Mouse (Mus musculus) olfactory bulb, adult 2 months (tissue): ENCODE results near the gene Slc25a29. TPM values are rescaled to one million over a fixed set of nuclear protein-coding genes. Genes with fewer than 3 reads are reported as not detected.

Experiments used
- H3K27ac ChIP-seq: fragments of 200-500 bp; 2 replicates; pipeline ENCODE4 v1.5.1; 2012; ENCODE audit warnings: low read depth, low read length; ENCODE audit not compliant: insufficient read depth
- H3K4me1 ChIP-seq: fragments of 200-500 bp; 2 replicates; pipeline ENCODE4 v1.6.1; 2012; ENCODE audit warnings: low read length; ENCODE audit not compliant: control insufficient read depth, insufficient read depth
- H3K4me3 ChIP-seq: fragments of 200-500 bp; 2 replicates; pipeline ENCODE4 v1.5.1; 2012; ENCODE audit warnings: mild to moderate bottlenecking, low read depth, low read length, moderate library complexity; ENCODE audit not compliant: insufficient read depth
- CTCF ChIP-seq: fragments of 200-500 bp; IDR thresholded peaks from 2 replicates; pipeline ENCODE4 v1.5.1; 2012; ENCODE audit warnings: low read depth, mild to moderate bottlenecking, low read length, moderate library complexity; ENCODE audit not compliant: insufficient read depth
- POLR2A ChIP-seq: fragments of 200-500 bp; IDR thresholded peaks from 2 replicates; pipeline ENCODE4 v1.6.1; 2012; ENCODE audit warnings: mild to moderate bottlenecking, low read depth, low read length, moderate library complexity; ENCODE audit not compliant: insufficient read depth
- WGBS: fragments of 180-500 bp; shearing (Covaris S2); methylation state at CpG from one replicate; pipeline ENCODE4 v1.1.7; 2018; 5-methylcytosine and 5-hydroxymethylcytosine counted together
- polyA plus RNA-seq: library from polyadenylated mRNA; stranded (reverse); fragments of >200 nt; gene quantifications from 2 replicates; pipeline ENCODE4 v1.2.4, GENCODE M21; 2012; ENCODE audit warnings: low replicate concordance; ENCODE audit not compliant: missing spikeins, insufficient read depth, insufficient read length

The Slc25a29 gene
- polyA plus RNA-seq, 1 experiment: not detected

- WGBS: 76% methylated on average over 6 of the region's 6 CpGs
- Histone ChIP-seq H3K27ac (no peak overlapping the region), H3K4me3 (no peak overlapping the region), H3K4me1 (peaks cover 25% of the 10 kb centered on the region)
- no peak for TF ChIP-seq POLR2A
- no peak for TF ChIP-seq CTCF
Observed at GRCm38 (mm10) chr12:108841181-108841580, 5.5 kb upstream of the Slc25a29 start.

DNA sequence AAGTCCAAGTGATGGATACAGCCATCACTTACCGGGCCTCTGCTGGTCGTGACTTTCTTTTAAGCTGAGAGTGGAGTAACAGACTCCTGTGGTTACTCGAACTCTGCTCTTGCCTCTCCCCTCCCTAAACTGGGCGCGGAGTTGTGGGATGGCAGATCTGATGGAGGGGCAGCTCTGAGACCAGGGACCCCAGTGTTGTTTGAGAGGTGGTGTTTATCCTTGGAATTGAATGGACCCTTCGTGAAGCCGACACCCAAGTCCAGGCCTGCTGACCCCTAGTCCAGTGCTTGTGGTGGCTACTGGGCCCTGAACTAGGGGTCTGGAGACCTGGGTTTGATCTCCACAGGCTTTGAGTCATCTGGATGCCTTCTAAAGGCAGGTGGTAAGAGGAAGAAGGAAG lies 1.0 kb upstream of the Slc25a29 start:
- peak overlapping the region; percentile 61 for H3K4me3 ChIP-seq
- no peak overlapping the region for H3K27ac ChIP-seq
- TF ChIP-seq POLR2A: no peak
- no peak for TF ChIP-seq CTCF
- WGBS: 43% methylated on average over 7 of the region's 7 CpGs
- peaks cover 56% of the 10 kb centered on the region for H3K4me1 ChIP-seq

DNA sequence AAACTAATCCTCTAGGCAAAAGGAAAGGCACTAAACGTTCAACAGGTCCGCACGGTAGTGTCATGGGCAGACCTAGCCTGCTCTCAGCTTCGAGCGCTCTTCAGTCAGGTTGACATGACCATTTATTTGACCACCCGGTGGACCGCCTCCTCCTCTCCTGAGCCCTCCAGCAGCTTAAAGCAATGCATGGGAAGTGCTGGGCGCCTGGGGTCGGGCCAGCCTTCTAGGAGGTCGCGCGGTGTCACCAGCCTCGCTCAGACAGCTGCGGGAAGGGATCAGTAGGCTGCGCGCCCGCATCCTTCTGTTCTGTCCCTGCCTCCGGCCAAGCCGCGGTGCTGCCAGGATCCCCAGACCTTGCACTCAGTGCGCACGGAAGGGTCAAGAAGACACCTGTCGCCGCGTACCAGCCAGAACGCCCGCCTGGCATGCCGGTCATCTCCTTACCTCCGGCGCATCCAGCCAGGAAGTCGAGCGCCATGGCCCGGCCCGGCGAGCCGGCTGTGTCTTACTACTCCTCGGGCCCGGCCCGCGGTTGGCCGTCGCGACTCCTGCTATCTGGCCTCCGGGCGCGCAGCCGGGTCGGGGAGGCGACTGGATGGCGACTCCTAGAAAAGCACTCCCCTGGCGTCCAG lies 359 bp downstream of the Slc25a29 start:
- H3K4me3 ChIP-seq: peak overlapping the region; percentile 77
- WGBS: 1% methylated on average over 51 of the region's 51 CpGs
- H3K27ac ChIP-seq: 0 out of 2 replicates have a peak overlapping the region, but pooled peaks have one; percentile 16
- H3K4me1 ChIP-seq: peaks cover 62% of the 10 kb centered on the region
- TF ChIP-seq POLR2A: peak; percentile 62; the same call in 1 of the 2 replicates
- TF ChIP-seq CTCF: no peak

- Histone ChIP-seq H3K27ac (no peak overlapping the region), H3K4me3 (peak overlapping the region; percentile 77), H3K4me1 (peaks cover 62% of the 10 kb centered on the region)
- 31% methylated on average over 5 of the region's 5 CpGs for WGBS
- TF ChIP-seq CTCF: no peak
- TF ChIP-seq POLR2A: no peak
Observed at GRCm38 (mm10) chr12:108834786-108835185, 897 bp downstream of the Slc25a29 start.

- Histone ChIP-seq H3K4me1 (peaks cover 62% of the 10 kb centered on the region), H3K27ac (no peak overlapping the region), H3K4me3 (no peak overlapping the region)
- WGBS: 89% methylated on average over 3 of the region's 3 CpGs
- TF ChIP-seq CTCF (no peak), POLR2A (no peak)
Observed at GRCm38 (mm10) chr12:108834337-108834736, 1.3 kb downstream of the Slc25a29 start.

- Histone ChIP-seq H3K4me3 (no peak overlapping the region), H3K4me1 (peaks cover 59% of the 10 kb centered on the region)
- WGBS: 87% methylated on average over 3 of the region's 3 CpGs
Observed at GRCm38 (mm10) chr12:108833408-108833807, 2.3 kb downstream of the Slc25a29 start.

DNA sequence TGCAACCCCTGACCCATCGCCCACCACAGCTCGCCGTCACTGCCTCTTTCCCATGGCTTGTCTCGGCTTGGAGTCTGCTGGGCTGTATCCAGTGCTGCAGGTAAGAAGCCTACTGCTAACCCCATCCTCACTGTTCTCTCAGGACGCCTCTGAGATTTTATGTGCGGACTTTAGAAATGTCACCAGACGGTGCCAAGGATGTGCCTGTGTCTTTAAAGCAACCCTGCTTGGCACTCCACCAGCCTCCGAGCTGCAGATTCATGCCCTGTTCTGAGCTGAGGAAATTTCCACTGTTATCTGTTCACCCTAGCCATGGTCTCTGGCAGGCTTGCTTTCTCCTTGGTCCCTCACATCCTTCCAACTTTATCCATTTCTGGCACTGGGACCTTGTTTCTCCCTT lies 2.8 kb downstream of the Slc25a29 start:
- Histone ChIP-seq H3K4me1 (peaks cover 53% of the 10 kb centered on the region), H3K4me3 (no peak overlapping the region), H3K27ac (peak overlapping the region; percentile 42)
- WGBS: 68% methylated on average over 8 of the region's 8 CpGs
- TF ChIP-seq POLR2A (no peak), CTCF (no peak)

More at GRCm38 (mm10) chr12:108833408-108833807, 2.3 kb downstream of the Slc25a29 start:
- 0 out of 2 replicates have a peak overlapping the region, but pooled peaks have one; percentile 42 for H3K27ac ChIP-seq
- TF ChIP-seq CTCF (no peak), POLR2A (no peak)

DNA sequence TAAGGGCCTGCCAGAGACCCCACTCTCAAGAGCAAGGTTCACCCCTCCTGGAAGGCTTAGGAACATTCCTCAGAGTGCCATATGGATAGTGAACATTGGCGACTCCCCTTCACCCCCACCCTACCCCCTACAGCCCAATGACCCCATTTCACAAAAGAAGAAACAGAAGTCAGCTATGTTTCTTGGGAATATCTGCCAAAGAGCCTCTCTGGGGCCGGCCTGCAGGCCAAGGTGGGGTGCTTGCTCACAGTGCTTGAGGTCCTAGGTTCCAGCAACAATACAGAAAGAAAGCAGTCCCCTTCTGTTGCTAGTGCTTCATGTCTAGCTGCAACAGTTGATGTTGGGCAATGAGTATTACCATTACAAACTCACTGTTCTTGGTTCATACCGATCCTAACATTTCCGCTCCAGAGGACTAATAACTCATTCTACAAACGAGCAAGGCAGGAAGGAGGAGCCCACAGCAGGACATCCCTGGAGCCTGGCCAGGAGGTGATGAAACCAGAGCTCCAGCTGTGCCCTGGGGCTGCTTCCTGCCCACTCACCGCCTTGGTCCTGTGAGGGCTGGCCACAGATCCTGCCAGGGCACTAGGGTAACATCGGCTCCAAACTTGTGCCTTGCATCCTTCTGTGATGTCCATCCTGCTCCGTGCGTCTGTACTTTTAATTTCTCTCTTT lies 3.6 kb downstream of the Slc25a29 start:
- no peak for TF ChIP-seq POLR2A
- no peak for TF ChIP-seq CTCF
- H3K4me3 ChIP-seq: no peak overlapping the region
- 45% methylated on average over 9 of the region's 9 CpGs for WGBS
- no peak overlapping the region for H3K27ac ChIP-seq
- H3K4me1 ChIP-seq: peaks cover 46% of the 10 kb centered on the region

GRCm38 (mm10) chr12:108830358-108830757 lies 5.3 kb downstream of the Slc25a29 start:
- Histone ChIP-seq H3K4me1 (peaks cover 38% of the 10 kb centered on the region), H3K4me3 (no peak overlapping the region), H3K27ac (no peak overlapping the region)
- TF ChIP-seq POLR2A (no peak), CTCF (no peak)
- 72% methylated on average over 6 of the region's 6 CpGs for WGBS

- Histone ChIP-seq H3K4me1 (peaks cover 34% of the 10 kb centered on the region), H3K27ac (no peak overlapping the region), H3K4me3 (no peak overlapping the region)
- TF ChIP-seq CTCF (no peak), POLR2A (no peak)
- WGBS: 57% methylated on average over 5 of the region's 5 CpGs
Observed at GRCm38 (mm10) chr12:108829636-108830035, 6.0 kb downstream of the Slc25a29 start.
